Mouse (Mus musculus): Measurements from ENCODE around the gene Klrc2.

DNA sequence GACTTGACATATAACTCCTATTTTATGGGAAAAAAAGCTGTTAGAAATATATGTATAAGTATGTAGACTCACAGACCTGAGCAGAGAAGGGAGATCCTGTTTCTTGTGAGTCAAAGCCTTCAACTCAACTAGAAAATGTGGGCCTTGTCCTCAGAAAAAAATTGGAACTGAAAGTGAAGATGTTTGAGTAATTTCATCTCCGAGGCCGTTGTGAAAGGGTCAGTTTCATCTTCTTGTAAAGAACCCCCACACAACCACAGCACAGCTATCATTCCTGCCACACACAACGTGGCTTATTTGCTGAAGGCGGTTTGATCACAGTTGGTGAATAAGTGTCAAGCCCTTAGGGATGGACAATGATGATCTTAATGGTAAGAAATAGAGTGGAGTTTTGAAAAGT, 36.8 kb downstream of the Klrc2 start, which contains the start of gene Klrk1:
- TF ChIP-seq CTCF (IDR thresholded peaks at IDR 0.05; ENCODE audit: low read depth) (no peak), EP300 (IDR thresholded peaks at IDR 0.05; ENCODE audit: low read depth) (no peak)
